ENCODE assay signal across 8 mouse cellular contexts in genomic region chr16:75767250-75768002, GRCm38 (mm10). TPM values are rescaled to one million over a fixed set of nuclear protein-coding genes. Genes with fewer than 3 reads are reported as not detected.
A peak's percentile ranks its signal among the peaks of the same experiment; 100 is the strongest.
DNase-seq lines count a peak whose midpoint lies in the region; ATAC-seq and TF ChIP-seq lines count a peak whose summit lies in the region.

No protein-coding gene starts in this region.

- H3K79me2 ChIP-seq in MEL (ENCODE audit: control insufficient read depth, insufficient read depth, low read length, poor library complexity), result peaks cover 6% of the 10 kb centered on the region

- no peak for TF ChIP-seq EP300 in MEL (IDR thresholded peaks at IDR 0.05; ENCODE audit: low read depth in 1 of 2, low read length in 2 of 2)

- ATAC-seq in hindbrain, postnatal 0 days, result peak; percentile 67
- peak; percentile 35 for ATAC-seq in liver, embryonic 16.5 days (ENCODE audit: low read depth)
- ATAC-seq in stomach, embryonic 14.5 days (ENCODE audit: insufficient number of reproducible peaks, insufficient read depth, low FRiP score, low read depth), result peak; percentile 71; the same call in 1 of the 2 replicates

- TF ChIP-seq CTCF in MEL (IDR thresholded peaks at IDR 0.05 in 2 of 3, conservative IDR thresholded peaks at IDR 0.05 in 1 of 3; ENCODE audit: control insufficient read depth in 1 of 3, insufficient read depth in 1 of 3, low read depth in 2 of 3, low read length in 3 of 3, poor library complexity in 1 of 3, severe bottlenecking in 1 of 3), result no peak
- TF ChIP-seq CTCF in embryonic fibroblast, embryonic 13.5 days (IDR thresholded peaks at IDR 0.05; ENCODE audit: borderline replicate concordance, insufficient read depth, low read length), result no peak
- TF ChIP-seq CTCF in hindbrain, postnatal 0 days (IDR thresholded peaks at IDR 0.05; ENCODE audit: low read depth), result no peak

- peak overlapping the region; percentile 83 for H3K27ac ChIP-seq in MEL (ENCODE audit: control insufficient read depth, low read depth, low read length)
- H3K27ac ChIP-seq in embryonic fibroblast, embryonic 13.5 days (ENCODE audit: insufficient read depth, low read length), result no peak overlapping the region
- peak overlapping the region; percentile 81; the same call in 1 of the 2 replicates for H3K27ac ChIP-seq in hindbrain, postnatal 0 days
- peak overlapping the region; percentile 51 for H3K27ac ChIP-seq in liver, embryonic 16.5 days (ENCODE audit: low read length)
- H3K27ac ChIP-seq in stomach, embryonic 14.5 days (ENCODE audit: low read length), result peak overlapping the region; percentile 33; the same call in 1 of the 2 replicates

- DNase-seq in embryo, embryonic 10.5 days (ENCODE audit: low spot score), result peak; percentile 34
- DNase-seq in embryo, embryonic 10 days (ENCODE audit: low spot score), result no peak
- peak; percentile 78 for DNase-seq in MEL (ENCODE audit: low read depth, low spot score)
- no peak for DNase-seq in hindbrain, postnatal 0 days (ENCODE audit: low spot score)
- DNase-seq in gastrocnemius, adult 18-20 months (ENCODE audit: low spot score), result no peak

- peak overlapping the region; percentile 81 to 100 for H3K4me3 ChIP-seq in MEL (ENCODE audit: control insufficient read depth in 1 of 2, insufficient read depth in 1 of 2, low read depth in 2 of 2, low read length in 2 of 2)
- H3K4me3 ChIP-seq in embryonic fibroblast, embryonic 13.5 days (ENCODE audit: insufficient read depth, low read length), result peak overlapping the region; percentile 74
- peak overlapping the region; percentile 61 for H3K4me3 ChIP-seq in hindbrain, postnatal 0 days (ENCODE audit: low read length)
- peak overlapping the region; percentile 78 for H3K4me3 ChIP-seq in liver, embryonic 16.5 days (ENCODE audit: low read depth, low read length)
- peak overlapping the region; percentile 67 for H3K4me3 ChIP-seq in stomach, embryonic 14.5 days (ENCODE audit: low read depth, low read length)

- H3K27me3 ChIP-seq in MEL (ENCODE audit: control insufficient read depth in 1 of 2, insufficient read depth in 2 of 2, low read length in 2 of 2), result no peaks in the 10 kb centered on the region
- no peaks in the 10 kb centered on the region for H3K27me3 ChIP-seq in hindbrain, postnatal 0 days (ENCODE audit: insufficient read depth, low read length)
- H3K27me3 ChIP-seq in liver, embryonic 16.5 days (ENCODE audit: control insufficient read depth, insufficient read depth, low read depth, low read length), result no peaks in the 10 kb centered on the region
- H3K27me3 ChIP-seq in stomach, embryonic 14.5 days (ENCODE audit: control insufficient read depth, insufficient read depth, low read length), result no peaks in the 10 kb centered on the region

- H3K9ac ChIP-seq in MEL (ENCODE audit: control insufficient read depth, low read depth, low read length, poor library complexity, severe bottlenecking), result peak overlapping the region; percentile 68
- peak overlapping the region; percentile 75 for H3K9ac ChIP-seq in hindbrain, postnatal 0 days (replicated peaks; ENCODE audit: low read length)
- peak overlapping the region; percentile 64 for H3K9ac ChIP-seq in liver, embryonic 16.5 days (ENCODE audit: low read depth, low read length)
- H3K9ac ChIP-seq in stomach, embryonic 14.5 days (replicated peaks; ENCODE audit: low read depth, low read length), result no peak overlapping the region; the same call in 1 of the 2 replicates

- WGBS in hindbrain, postnatal 0 days, result 18% methylated on average over 21 of the region's 21 CpGs
- 13% methylated on average over 21 of the region's 21 CpGs for WGBS in liver, embryonic 16.5 days (ENCODE audit: insufficient replicate concordance)
- WGBS in stomach, embryonic 14.5 days, result 17% methylated on average over 21 of the region's 21 CpGs

- H3K9me3 ChIP-seq in MEL (replicated peaks; ENCODE audit: insufficient read depth, low read length), result no peaks in the 10 kb centered on the region
- no peaks in the 10 kb centered on the region for H3K9me3 ChIP-seq in hindbrain, postnatal 0 days (ENCODE audit: low read length)
- no peaks in the 10 kb centered on the region for H3K9me3 ChIP-seq in liver, embryonic 16.5 days (replicated peaks; ENCODE audit: control insufficient read depth, low read length)
- no peaks in the 10 kb centered on the region for H3K9me3 ChIP-seq in stomach, embryonic 14.5 days (ENCODE audit: control insufficient read depth, low read depth, low read length)

- H3K4me2 ChIP-seq in hindbrain, postnatal 0 days (ENCODE audit: low read depth, low read length), result peak overlapping the region; percentile 80
- H3K4me2 ChIP-seq in liver, embryonic 16.5 days (ENCODE audit: low read depth, low read length), result peak overlapping the region; percentile 81
- peak overlapping the region; percentile 64 for H3K4me2 ChIP-seq in stomach, embryonic 14.5 days (replicated peaks; ENCODE audit: low read depth, low read length)

- TF ChIP-seq RAD21 in MEL (IDR thresholded peaks at IDR 0.05; ENCODE audit: low read depth, low read length), result no peak

- no peak for TF ChIP-seq POLR2A in MEL (IDR thresholded peaks at IDR 0.05; ENCODE audit: control insufficient read depth in 1 of 2, insufficient read depth in 1 of 2, low read depth in 1 of 2, low read length in 2 of 2, poor library complexity in 1 of 2)
- TF ChIP-seq POLR2A in embryonic fibroblast, embryonic 13.5 days (IDR thresholded peaks at IDR 0.05; ENCODE audit: low read depth, low read length), result no peak

- peaks cover 0 to 4% of the 10 kb centered on the region in 2 experiments; a peak in 2 of 4 replicates for H3K36me3 ChIP-seq in MEL (ENCODE audit: control insufficient read depth in 1 of 2, insufficient read depth in 2 of 2, low read length in 2 of 2)
- peaks cover 7% of the 10 kb centered on the region; the same call in 1 of the 2 replicates for H3K36me3 ChIP-seq in hindbrain, postnatal 0 days (ENCODE audit: insufficient read depth, low read length)
- H3K36me3 ChIP-seq in liver, embryonic 16.5 days (ENCODE audit: control insufficient read depth, insufficient read depth), result no peaks in the 10 kb centered on the region
- H3K36me3 ChIP-seq in stomach, embryonic 14.5 days (ENCODE audit: control insufficient read depth, insufficient read depth, low read length), result peaks cover 9% of the 10 kb centered on the region

- no peaks in the 10 kb centered on the region; a peak in 1 of 4 replicates for H3K4me1 ChIP-seq in MEL (ENCODE audit: control insufficient read depth in 1 of 2, insufficient read depth in 2 of 2, low read length in 2 of 2)
- H3K4me1 ChIP-seq in embryonic fibroblast, embryonic 13.5 days (ENCODE audit: control insufficient read depth, insufficient read depth, low read length), result no peaks in the 10 kb centered on the region
- H3K4me1 ChIP-seq in hindbrain, postnatal 0 days (ENCODE audit: insufficient read depth, low read length), result peaks cover 4% of the 10 kb centered on the region; the same call in 1 of the 2 replicates
- peaks cover 8% of the 10 kb centered on the region for H3K4me1 ChIP-seq in liver, embryonic 16.5 days (ENCODE audit: control insufficient read depth, low read depth, low read length)
- peaks cover 4% of the 10 kb centered on the region; the same call in 1 of the 2 replicates for H3K4me1 ChIP-seq in stomach, embryonic 14.5 days (ENCODE audit: control insufficient read depth, insufficient read depth, low read length)

TF ChIP-seq in MEL, 35 proteins besides CTCF, POLR2A, EP300 and RAD21 (continues in another document):
- TF ChIP-seq ZKSCAN1 (IDR thresholded peaks at IDR 0.05; ENCODE audit: low read depth, low read length), result no peak
- TF ChIP-seq RCOR1 (IDR thresholded peaks at IDR 0.05; ENCODE audit: low read depth, low read length), result no peak
- no peak for TF ChIP-seq UBTF (IDR thresholded peaks at IDR 0.05; ENCODE audit: borderline replicate concordance, insufficient read depth, low read depth, low read length)
- TF ChIP-seq TBP (IDR thresholded peaks at IDR 0.05; ENCODE audit: low read depth, low read length), result peak; percentile 31; the same call in 1 of the 2 replicates
- no peak for TF ChIP-seq MYC (IDR thresholded peaks at IDR 0.05; ENCODE audit: low read depth, low read length)
- TF ChIP-seq MAZ (IDR thresholded peaks at IDR 0.05; ENCODE audit: low read depth, low read length), result 0 out of 2 replicates have a peak, but pooled peaks have one; percentile 3
- no peak for TF ChIP-seq ZC3H11A (IDR thresholded peaks at IDR 0.05; ENCODE audit: low read depth, low read length)
- TF ChIP-seq GABPA (IDR thresholded peaks at IDR 0.05; ENCODE audit: low read depth, low read length), result no peak
- peak; percentile 99 for TF ChIP-seq CHD1 (IDR thresholded peaks at IDR 0.05; ENCODE audit: low read depth, low read length)
- no peak for TF ChIP-seq TAL1 (IDR thresholded peaks at IDR 0.05; ENCODE audit: low read length)
- TF ChIP-seq GATA1 (IDR thresholded peaks at IDR 0.05; ENCODE audit: low read depth, low read length), result no peak
- TF ChIP-seq NRF1 (IDR thresholded peaks at IDR 0.05; ENCODE audit: insufficient read depth, low read depth, low read length, poor library complexity, severe bottlenecking), result no peak
- TF ChIP-seq ZNF384 (IDR thresholded peaks at IDR 0.05; ENCODE audit: low read depth, low read length), result no peak; the same call in 1 of the 2 replicates
- TF ChIP-seq ZMIZ1 (IDR thresholded peaks at IDR 0.05; ENCODE audit: low read depth, low read length), result 0 out of 2 replicates have a peak, but pooled peaks have one; percentile 18
- no peak for TF ChIP-seq TCF12 (IDR thresholded peaks at IDR 0.05; ENCODE audit: low read depth, low read length)
- no peak for TF ChIP-seq E2F4 (IDR thresholded peaks at IDR 0.05; ENCODE audit: borderline replicate concordance, low read depth, low read length)
- TF ChIP-seq KAT2A (conservative IDR thresholded peaks at IDR 0.05; ENCODE audit: low read depth, low read length), result no peak
- no peak for TF ChIP-seq HCFC1 (IDR thresholded peaks at IDR 0.05; ENCODE audit: low read depth, low read length)
- no peak for TF ChIP-seq USF1 (IDR thresholded peaks at IDR 0.05; ENCODE audit: low read depth, low read length)
- TF ChIP-seq MYB (IDR thresholded peaks at IDR 0.05; ENCODE audit: low read depth, low read length), result no peak
- peak; percentile 89; the same call in 1 of the 2 replicates for TF ChIP-seq JUND (IDR thresholded peaks at IDR 0.05; ENCODE audit: low read depth, low read length)

RNA-seq across cellular contexts. Expression of gene Hspa13, which starts 0.5 kb away (rescaled TPM):
- total RNA-seq in MEL (2012; rRNA removed), result 17.6 and 18.4 TPM in 2 replicates
- polyA plus RNA-seq in MEL (2012; ENCODE audit: insufficient read depth in 1 of 2, insufficient read length in 2 of 2, low read depth in 1 of 2, low replicate concordance in 2 of 2, missing spikeins in 1 of 2), result 10 to 100 TPM in 1 of 2 experiments, not detected in 1; 16.0 TPM
- 47.1 and 51.4 TPM in 2 replicates for polyA plus RNA-seq in embryonic fibroblast, embryonic 13.5 days (2011; ENCODE audit: insufficient read length, low read depth, missing spikeins)
- 36.4 and 38.2 TPM in 2 replicates for total RNA-seq in hindbrain, postnatal 0 days (2014; rRNA removed)
- 38.1 and 40.4 TPM in 2 replicates for polyA plus RNA-seq in hindbrain, postnatal 0 days (2015; fragmentation: Nextera tagmentation; extraction: Ambion mirVana)
- polyA plus RNA-seq in liver, embryonic 16.5 days (2015; fragmentation: Nextera tagmentation; extraction: Ambion mirVana), result 8.6 and 8.8 TPM in 2 replicates
- polyA plus RNA-seq in stomach, embryonic 14.5 days (2014; fragmentation: Nextera tagmentation; extraction: Ambion mirVana), result 33.6 and 38.1 TPM in 2 replicates
- 1 to 10 TPM; 8.1 to 8.8 TPM for total RNA-seq in gastrocnemius, adult 18-20 months (2021)

Comparison
In these comparisons a context has a peak if more than half of its experiments do, and no peak if none do; other contexts are left out.
1. DNase-seq: peak in embryo, embryonic 10.5 days (single experiment) and MEL (single experiment); none in embryo, embryonic 10 days (single experiment), hindbrain, postnatal 0 days (single experiment) and gastrocnemius, adult 18-20 months (single experiment).
2. Peak in every context shown above with its lines, with median percentiles within 50 percentile points of each other: H3K4me3 ChIP-seq, ATAC-seq and H3K4me2 ChIP-seq.